Mouse (Mus musculus) heart, postnatal 14 days (tissue): Measurements from ENCODE around the gene Hmga2. TPM values are rescaled to one million over a fixed set of nuclear protein-coding genes. Genes with fewer than 3 reads are reported as not detected.

Experiments
- DNase-seq, 2 experiments: peaks; one replicate each; pipeline ENCODE4 v3.0.0; 2021 to 2022
- intact Hi-C: fragments of 180-260 bp; cut with DNase I; formaldehyde crosslinking; loops from one replicate; pipeline ENCODE4 v1.15.1; 2025
- total RNA-seq, 2 experiments: library from RNA; stranded (reverse); gene quantifications; 2 replicates each; pipeline ENCODE4 v1.2.3; 2021

Hmga2 gene
- total RNA-seq, 2 experiments from 2014 or later = 0.07 TPM; not detected in 1

- intact Hi-C loops = no loop called here
- no peak for DNase-seq
Measured at GRCm38 (mm10) chr10:120429199-120429551, 47.1 kb downstream of the Hmga2 start.

- intact Hi-C loops = no loop called here
- DNase-seq = peak; percentile 64 to 66
Measured at GRCm38 (mm10) chr10:120428430-120429198, 47.7 kb downstream of the Hmga2 start.

- DNase-seq = no peak
- intact Hi-C loops = no loop called here
Measured at GRCm38 (mm10) chr10:120426086-120426610, 50.1 kb downstream of the Hmga2 start.

GRCm38 (mm10) chr10:120424015-120424414 is 52.3 kb downstream of the Hmga2 start:
- no peak for DNase-seq
- intact Hi-C loops = no loop called here

GRCm38 (mm10) chr10:120423256-120423655 is 53.0 kb downstream of the Hmga2 start:
- intact Hi-C loops = no loop called here
- no peak for DNase-seq

GRCm38 (mm10) chr10:120422820-120423219 is 53.4 kb downstream of the Hmga2 start:
- intact Hi-C loops = no loop called here

GRCm38 (mm10) chr10:120422050-120422449 is 54.2 kb downstream of the Hmga2 start:
- DNase-seq = peak; percentile 77 to 87
- intact Hi-C loops = no loop called here

More at GRCm38 (mm10) chr10:120422820-120423219, 53.4 kb downstream of the Hmga2 start:
- DNase-seq = no peak

GRCm38 (mm10) chr10:120420971-120421629 is 55.2 kb downstream of the Hmga2 start:
- intact Hi-C loops = no loop called here
- no peak for DNase-seq

- DNase-seq = no peak
- intact Hi-C loops = no loop called here
Measured at GRCm38 (mm10) chr10:120418738-120419523, 57.3 kb downstream of the Hmga2 start.

GRCm38 (mm10) chr10:120418211-120418610 is 58.1 kb downstream of the Hmga2 start:
- DNase-seq = no peak
- intact Hi-C loops = no loop called here

GRCm38 (mm10) chr10:120417488-120418118 is 58.7 kb downstream of the Hmga2 start:
- DNase-seq = no peak
- intact Hi-C loops = no loop called here

- no peak for DNase-seq
- intact Hi-C loops = no loop called here
Measured at GRCm38 (mm10) chr10:120417116-120417487, 59.2 kb downstream of the Hmga2 start.

GRCm38 (mm10) chr10:120416628-120417027 is 59.6 kb downstream of the Hmga2 start:
- intact Hi-C loops = no loop called here
- DNase-seq = no peak

- intact Hi-C loops = no loop called here
- DNase-seq = no peak
Measured at GRCm38 (mm10) chr10:120412215-120412614, 64.1 kb downstream of the Hmga2 start.

GRCm38 (mm10) chr10:120410958-120411357 is 65.3 kb downstream of the Hmga2 start:
- DNase-seq = no peak
- intact Hi-C loops = no loop called here

- no peak for DNase-seq
- intact Hi-C loops = no loop called here
Measured at GRCm38 (mm10) chr10:120409131-120409530, 67.1 kb downstream of the Hmga2 start.

GRCm38 (mm10) chr10:120407230-120407629 is 69.0 kb downstream of the Hmga2 start:
- no peak for DNase-seq
- intact Hi-C loops = no loop called here

GRCm38 (mm10) chr10:120406038-120406437 is 70.2 kb downstream of the Hmga2 start:
- intact Hi-C loops = no loop called here
- DNase-seq = no peak

GRCm38 (mm10) chr10:120405322-120405721 is 70.9 kb downstream of the Hmga2 start:
- intact Hi-C loops = no loop called here
- DNase-seq = no peak

GRCm38 (mm10) chr10:120402966-120403365 is 73.3 kb downstream of the Hmga2 start:
- no peak for DNase-seq
- intact Hi-C loops = no loop called here

- DNase-seq = no peak
- intact Hi-C loops = no loop called here
Measured at GRCm38 (mm10) chr10:120401787-120402186, 74.5 kb downstream of the Hmga2 start.
